Mouse (Mus musculus): ENCODE results near the gene Parva.
A peak's percentile ranks its signal among the peaks of the same experiment; 100 is the strongest.

Parva gene

DNA sequence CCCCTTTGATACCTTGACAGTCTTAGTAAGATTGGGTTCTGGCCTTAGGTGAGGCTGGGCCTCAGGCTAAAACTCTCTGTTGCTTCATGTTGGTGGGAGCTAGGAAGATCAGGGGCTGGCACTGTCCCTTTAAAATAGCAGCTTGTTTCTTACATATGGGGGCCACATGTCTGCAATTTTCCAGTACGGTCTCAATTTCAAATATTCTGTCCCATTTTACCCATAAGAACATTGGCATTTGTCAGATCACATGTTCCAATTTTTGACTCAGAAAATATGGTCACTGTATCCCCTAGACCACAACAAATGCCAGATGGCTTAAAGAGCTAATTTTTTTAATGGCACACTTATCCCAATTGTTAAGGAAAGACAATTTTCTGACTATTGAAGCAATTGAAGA lies 85.6 kb downstream of the Parva start:
- DNase-seq (ENCODE audit: low spot score), result no peak

DNA sequence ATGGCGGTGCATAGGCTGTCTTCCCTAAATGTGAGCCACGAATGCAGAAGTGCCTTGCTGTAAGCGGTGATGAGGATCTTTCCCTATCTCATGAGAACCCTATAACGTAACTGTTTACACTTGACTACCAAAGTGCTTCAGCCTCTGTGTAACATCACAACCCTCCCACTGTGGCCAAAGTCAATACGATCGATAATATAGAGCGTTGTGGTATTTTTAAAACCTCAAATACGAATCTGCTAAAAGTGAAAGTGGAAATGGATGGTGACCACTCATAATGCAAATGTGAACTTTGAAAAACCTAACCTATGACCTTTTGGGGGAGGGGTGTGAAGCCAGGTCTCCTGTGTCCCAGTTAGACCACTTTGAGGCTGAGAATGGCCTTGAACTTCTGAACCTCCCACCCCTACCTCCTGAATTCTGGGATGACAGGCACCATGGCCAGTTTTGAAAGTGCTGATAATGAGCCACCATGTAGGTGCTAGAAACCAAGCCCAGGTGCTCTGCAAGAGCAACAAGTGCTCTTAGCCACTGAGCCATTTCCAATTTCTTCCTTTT lies 87.4 kb downstream of the Parva start:
- no peak for DNase-seq (ENCODE audit: low spot score)

DNA sequence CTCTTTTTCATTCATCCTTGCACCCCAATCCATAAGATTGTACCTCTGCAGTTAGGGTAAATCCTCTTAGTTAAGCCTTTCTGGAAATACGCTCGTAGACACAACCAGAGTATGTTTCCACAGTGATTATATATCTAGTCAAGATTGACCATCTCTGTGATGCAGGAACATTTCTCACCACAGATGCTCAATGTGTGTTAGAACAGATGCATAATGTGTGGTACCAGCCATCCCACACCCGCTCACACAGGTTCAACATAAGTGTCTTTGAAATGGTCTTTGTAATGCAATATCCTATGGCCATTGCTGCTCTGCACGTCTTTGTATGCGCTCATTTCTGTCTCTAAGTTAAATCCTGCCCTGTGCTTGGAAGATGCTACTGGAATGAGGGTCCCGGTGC lies 98.2 kb downstream of the Parva start:
- no peak for DNase-seq (ENCODE audit: low spot score)

DNA sequence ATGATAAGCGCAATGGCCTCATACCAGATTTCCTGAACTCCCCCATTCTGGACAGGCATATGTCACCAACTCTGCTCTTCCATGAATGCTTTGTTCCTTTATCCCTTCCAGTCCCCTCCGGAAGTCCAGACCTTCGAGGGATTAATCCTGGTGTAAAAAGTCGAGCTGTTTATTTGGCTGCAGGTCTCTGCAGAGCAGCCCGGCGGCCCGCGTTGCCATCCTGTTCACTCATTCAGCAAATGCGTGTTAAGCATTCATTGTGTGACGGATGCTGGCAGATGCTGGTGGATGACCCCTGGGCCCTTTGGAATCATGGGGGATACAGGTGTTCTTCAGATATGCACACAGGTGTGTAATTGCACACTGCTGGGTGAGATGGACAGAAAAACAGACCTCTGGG lies 98.9 kb downstream of the Parva start:
- no peak for DNase-seq (ENCODE audit: low spot score)

DNA sequence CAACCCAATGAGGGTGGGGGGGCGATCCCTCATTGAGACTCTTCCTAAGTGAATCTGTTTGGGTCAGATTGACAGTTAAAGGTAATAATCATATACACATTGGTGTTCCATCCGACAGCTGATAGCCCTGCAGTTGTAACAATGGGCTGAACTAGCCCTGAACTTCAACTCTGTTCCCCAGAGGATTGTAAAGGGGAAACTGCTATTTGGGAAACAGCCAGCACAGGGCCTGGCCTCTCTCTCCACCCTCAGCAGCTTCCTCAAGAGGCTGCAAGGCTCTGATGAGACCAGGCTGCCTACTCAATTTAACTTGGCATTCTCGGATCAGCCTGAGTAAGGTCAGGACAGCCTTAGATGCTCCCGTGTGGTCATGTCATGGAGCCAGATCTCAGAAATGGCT lies 99.9 kb downstream of the Parva start:
- no peak for DNase-seq (ENCODE audit: low spot score)

DNA sequence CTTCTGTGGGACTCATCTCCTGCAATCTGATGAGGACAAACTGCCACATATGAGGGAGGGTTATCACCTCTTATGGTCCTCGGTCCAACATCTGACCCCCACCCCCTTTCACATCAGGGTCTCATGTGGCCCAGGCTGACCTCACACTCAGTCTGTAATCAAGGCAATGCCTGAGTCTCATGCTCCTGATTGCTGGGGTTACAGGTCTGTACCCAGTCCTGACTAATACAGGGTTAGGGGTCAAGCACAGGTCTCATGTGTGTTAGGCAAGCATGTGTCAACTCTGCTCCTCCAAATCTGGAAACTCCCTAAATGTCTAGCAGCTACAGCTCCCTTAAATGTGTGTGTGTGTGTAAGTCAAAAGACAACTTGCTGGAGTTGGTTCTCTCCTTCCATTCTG lies 100.8 kb downstream of the Parva start:
- DNase-seq (ENCODE audit: low spot score), result no peak

DNA sequence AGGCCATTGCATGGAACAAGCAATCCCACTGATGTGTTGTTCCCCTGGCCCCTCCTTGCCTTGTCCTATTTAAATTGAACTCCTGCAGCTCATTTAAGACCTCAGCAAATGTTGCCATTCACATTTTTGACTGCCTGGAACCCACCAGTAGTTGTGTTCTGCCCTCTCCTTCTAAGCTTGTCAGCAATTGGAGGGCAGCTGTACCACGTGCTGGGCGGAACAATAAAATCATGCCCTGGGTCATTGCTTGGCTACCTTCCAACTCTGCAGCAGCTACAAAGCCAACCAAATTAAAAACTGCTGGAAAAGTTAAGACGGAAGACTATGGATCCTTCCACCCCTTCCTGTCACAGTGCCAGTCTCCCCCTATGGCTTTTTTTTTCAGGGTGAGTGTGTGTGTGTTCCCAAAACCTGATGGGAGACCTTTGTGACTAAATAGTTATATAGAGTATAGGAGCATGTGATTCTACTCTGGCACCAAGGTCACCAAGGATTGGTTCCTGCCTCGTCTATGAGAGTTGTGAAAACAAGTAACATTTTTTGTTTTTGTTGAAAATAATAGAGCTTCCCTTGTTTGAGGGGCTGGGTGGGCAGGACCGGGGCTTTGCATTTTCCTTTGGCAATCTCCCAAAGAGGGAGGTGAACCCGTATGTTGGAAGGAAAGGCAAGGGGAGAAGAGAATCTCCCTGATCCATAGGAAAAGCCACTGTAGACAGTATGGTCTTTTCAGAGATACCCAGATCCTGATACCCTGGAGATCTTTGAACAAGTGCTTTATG lies 101.5 kb downstream of the Parva start:
- peak; percentile 13 for DNase-seq (ENCODE audit: low spot score)

DNA sequence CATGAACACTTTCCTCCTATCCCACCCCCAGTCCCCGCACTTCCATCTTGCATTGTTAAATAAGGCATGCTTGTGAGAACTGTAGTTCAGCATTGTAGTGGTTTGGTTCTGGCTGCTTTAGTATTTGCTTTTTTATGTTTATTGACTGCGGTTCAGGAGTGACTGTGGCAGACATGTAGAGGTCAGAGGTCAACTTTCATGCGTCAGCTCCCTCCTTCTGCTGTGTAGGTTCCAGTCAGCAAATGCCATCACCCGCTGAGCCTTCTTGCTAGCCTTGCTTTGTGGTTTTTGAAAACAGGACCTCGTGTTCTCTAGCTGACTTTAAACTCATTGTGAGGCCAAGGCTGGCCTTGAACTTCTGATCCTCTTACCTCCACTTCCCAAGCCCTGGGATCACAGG lies 103.6 kb downstream of the Parva start:
- no peak for DNase-seq (ENCODE audit: low spot score)

DNA sequence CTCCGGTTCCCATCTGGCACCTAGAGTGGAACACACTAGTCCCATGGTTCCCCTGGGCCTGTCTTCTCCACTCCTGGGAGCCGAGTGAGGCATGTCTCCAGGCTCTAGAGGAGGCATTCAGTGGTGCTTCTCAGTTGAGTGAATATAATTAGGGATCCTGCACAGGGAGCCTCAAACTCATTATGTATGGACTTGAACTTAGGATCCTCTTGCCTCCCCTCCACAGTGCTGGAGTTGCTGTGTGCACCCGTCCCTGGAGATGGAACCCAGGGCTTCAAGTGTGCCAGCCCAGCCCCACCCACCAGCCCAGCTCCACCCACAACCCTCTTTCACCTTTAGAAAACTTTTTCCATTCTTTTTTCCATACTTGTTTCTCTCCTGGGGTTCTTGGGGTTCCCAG lies 106.8 kb downstream of the Parva start:
- DNase-seq (ENCODE audit: low spot score), result no peak

DNA sequence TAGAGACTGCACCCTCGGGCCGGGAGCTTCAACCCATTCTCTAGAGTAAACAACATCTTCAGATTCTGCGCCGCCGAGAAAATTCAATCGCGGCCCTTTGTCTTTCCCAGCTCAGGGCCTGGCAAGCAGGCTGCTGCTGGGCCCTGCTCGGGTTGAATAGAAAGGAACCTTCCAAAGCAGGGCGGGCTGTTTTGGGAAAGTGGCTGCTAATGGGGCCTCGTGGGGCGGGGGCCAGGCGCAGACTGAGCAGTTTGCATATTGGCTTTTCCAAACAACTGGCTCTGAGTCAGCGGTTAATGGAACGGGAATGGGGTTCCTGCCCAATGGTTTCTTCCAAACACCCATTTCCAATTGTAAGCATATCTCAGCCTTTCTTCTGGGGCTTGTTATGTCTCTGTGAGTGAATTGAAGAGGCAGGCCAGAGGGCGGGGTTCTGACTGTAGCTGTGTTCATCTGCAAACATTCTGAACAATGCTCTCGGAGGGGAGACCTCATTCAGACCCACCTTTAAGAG lies 108.2 kb downstream of the Parva start:
- DNase-seq (ENCODE audit: low spot score), result peak; percentile 60

DNA sequence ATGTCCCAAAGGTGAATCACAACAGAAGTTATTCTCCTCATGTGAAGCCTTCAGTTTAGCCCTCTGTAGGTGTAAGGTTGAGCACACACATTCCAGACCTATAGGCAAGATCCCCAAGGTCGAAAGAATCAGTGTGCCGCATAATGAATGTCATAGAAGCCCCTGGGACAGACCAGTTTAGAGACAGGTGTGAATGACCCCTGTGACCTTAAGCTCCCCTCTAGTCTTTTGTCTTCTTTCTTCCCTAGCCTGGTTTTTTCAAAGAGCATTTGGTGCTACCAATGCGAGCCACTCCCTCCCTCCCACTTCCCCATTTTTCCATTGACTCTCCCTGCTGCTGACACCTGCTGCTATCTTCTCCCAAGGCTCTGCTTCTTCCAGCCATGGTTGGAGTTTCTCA lies 121.8 kb downstream of the Parva start:
- no peak for DNase-seq (ENCODE audit: low spot score)

DNA sequence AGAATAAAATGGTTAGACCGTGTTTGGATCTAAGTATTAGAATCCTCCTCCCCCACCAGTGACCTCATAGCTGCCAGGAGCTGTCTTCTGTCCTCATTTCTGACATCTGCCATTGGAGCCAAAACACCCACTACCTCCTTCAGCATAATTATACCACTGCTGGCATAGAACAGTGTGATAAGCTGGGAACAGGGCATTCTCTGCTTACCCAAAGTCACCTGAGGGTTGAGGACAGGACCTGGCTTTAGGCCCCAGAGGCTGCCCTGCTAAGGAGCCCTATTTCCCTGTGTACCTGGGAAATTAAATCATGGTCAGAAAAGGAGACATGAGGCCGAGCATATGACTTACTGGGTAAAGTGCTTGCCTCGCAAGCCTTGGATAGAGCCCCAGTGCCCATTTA lies 134.2 kb downstream of the Parva start:
- no peak for DNase-seq (ENCODE audit: low spot score)

DNA sequence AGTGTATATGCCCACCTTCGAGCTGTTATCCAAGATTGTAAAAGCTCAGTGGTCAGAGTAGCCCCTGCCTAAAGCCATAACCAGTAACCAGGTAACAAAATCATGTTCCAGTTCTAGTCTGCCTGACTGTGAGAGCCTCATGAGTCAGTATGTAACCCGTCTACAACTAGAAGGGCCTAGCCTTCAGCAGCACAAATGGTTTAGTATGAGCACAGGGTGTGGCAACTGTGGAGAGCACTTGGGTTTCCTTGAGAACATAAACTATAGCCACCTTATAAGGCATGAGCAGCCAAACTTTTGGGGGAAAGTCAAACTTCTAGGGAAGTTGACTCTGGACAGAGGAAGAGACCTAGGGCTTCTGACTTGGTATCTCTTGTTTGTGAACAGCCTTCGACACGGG lies 139.7 kb downstream of the Parva start:
- DNase-seq (ENCODE audit: low spot score), result no peak

DNA sequence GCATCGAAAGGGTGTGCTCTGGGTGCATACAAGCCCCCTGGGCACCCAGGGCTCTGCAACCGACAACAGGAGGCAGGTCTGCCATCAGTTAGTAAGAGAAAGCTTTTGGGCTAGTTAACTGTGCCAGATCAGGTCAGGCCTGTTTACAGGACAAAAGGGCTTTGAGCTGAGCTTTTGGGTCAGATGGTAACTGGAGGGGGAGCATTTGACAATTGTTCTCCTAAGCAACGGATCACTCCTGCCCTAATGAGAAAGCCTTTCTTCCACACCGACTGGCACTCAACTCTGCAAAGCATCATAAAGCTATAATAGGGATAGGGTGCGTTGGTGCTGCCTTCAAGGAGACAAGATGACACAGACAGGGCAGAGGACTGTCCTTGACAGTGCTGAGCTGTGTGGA lies 141.7 kb downstream of the Parva start:
- peak; percentile 59 for DNase-seq (ENCODE audit: low spot score)

DNA sequence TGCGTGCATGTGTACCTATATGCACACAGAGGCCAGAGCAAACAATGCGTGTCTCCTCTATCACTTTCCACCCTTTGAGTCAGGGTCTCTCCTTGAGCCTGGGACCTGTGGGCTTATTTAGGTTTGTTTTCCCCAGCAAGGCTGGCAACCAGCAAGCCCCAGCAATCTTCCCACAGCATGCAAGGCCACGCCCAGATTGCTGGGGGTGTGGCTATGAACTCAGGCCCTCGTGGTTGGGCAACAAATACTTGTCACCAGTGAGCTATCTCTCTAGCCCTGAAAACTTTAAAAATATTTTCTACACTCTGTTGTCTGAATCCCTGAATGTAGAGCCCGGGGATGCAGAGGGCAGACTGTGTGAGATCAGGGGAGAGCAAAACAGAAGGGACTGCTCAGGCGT lies 154.3 kb downstream of the Parva start:
- no peak for DNase-seq (ENCODE audit: low spot score)

DNA sequence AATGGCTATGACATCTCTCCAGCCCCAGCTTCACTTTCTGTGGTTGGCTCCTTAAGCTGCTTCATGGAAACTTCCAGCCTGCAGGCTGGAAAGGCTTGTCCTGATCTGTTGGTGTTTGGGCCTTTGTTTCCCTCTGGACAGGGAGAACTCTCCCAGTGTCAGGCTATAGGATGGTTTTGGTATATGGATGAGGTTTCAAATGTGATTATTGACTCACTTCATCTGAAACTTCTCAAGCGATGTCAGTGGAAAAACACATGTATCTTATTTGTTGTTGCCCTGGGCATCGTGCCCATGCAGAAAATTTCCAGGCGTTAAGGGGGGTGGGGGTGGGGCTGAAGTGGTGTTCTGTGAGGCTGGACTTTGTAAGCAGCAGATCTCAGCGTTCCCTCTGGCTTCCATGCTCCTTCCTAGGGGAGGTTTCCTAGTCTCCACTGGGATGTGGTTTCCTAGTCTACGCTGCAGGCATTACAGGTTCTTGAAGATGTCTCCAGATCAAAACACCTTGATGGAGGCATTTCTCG lies 155.6 kb downstream of the Parva start:
- DNase-seq (ENCODE audit: low spot score), result no peak

DNA sequence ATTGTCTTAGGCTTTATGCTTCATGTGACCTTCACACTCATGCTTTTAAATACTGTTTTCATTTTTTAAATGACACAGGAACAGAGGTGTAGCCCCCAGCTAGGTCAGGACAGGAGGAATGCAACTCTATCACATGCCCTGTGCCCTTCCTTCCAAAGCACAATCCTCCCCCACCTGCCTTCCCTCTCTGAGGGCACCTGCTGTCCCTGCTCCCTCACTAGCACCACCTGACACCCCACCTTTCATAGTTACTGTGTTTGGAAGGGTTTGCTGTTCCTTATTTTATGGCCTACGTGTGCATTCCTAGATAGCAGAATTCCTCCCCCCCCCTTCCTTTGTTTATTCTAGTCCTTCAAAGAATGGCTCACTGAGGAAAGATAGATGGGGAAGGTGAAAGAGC lies 160.1 kb downstream of the Parva start:
- DNase-seq (ENCODE audit: low spot score), result no peak

DNA sequence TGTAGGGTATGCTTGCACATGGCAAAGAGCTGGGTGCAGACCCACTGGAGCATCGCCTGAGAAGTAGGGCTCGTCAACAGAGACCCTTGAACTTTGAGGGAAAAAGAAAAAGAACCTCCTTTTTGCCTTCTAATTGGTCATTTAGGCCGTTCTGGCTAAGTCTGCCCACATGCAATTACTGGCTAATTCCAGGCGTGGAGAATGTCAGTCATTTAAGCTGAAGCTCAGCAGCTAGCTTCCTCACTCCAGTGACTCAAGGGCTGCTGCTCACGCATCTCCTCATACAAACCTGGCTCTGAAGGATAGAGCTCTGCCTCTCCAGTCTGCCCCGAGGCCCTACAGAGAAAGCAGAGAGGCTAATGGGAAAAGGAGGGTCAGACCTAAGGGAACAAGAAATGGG lies 162.2 kb downstream of the Parva start:
- DNase-seq (ENCODE audit: low spot score), result peak; percentile 73

DNA sequence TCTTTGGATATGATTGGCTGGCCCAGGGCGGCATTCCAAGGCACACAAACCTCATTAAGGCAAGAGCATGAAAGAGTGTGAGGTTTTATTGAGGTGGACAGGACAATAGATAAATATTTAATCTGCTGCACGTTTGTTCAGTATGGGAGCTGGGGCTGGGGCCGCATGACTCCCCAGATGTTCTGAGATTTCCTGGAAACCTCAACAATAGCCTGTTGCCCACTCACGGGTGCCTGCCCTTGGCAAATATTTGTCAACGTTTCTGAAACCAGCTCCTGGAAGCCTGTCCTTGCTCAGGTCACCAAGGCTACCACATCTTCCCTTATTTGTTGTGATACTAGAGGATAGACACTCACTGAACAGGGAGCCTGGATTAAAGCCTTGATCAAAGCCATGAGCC lies 166.3 kb downstream of the Parva start:
- DNase-seq (ENCODE audit: low spot score), result no peak

DNA sequence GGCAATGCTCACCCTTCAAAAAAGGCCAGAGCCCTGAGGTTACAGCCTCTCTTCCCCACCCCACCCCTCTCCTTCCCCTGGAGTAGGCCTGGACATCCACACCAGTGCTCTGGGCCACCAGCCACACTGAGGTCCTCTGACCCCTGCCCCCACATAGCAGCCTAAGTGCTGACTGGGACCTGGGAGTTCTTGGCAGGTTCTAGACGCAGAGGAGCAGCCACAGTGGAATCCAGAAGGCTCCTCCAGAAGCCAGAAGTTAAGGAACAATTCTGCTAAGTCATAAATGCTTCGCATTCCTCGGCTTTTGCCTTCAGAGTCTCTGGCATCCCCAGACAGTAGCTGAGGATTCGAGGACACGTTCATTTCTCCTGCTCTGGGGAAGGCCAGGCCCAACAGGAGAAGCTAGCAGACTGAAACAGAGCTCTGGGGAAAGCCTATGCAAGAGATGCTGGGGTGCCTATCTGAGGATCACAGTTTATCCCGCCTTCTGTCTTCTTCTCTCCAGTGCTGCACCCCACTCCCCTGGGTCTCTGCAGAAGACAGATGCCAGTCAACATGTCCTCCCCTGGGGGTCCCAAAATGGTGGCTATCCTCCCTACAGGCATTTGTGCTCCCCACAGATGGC lies 168.0 kb downstream of the Parva start:
- DNase-seq (ENCODE audit: low spot score), result no peak

DNA sequence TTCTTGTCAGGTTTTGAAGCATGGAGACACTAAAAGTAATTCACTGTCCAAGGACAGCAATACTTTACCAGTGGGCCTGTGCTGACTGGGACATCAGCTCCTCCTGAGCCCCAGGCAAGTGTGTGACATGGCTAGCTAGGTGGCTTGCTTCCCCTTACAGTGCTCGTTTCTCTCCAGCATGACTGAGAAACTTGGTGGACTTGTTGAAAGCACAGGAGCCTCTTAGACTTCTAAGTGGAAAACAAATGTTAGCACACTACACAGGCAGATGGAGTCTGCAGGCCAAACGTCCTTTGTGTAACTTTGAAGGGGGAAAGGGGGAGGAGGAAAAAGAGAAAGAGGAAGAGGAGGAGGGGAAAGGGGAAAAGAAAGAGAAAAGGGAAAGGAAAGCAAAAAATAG lies 172.3 kb downstream of the Parva start:
- DNase-seq (ENCODE audit: low spot score), result no peak

DNA sequence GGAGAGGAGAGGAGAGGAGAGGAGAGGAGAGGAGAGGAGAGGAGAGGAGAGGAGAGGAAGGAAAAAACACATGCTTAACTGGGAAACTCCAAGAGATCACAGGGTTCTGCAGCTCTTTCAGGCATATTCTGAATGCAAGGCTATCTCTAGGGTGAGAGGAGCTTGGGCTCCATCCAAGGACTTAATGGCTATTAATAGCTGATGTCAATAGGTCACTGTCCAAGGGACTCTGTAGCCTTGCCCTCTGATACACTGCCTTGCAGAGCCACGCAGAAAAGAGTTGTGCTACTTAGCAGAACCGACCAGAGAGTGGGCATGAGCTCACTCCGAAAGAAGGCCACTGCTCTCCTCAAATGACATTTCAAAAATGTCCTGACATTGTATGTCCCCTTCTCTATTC lies 172.9 kb downstream of the Parva start:
- no peak for DNase-seq (ENCODE audit: low spot score)

DNA sequence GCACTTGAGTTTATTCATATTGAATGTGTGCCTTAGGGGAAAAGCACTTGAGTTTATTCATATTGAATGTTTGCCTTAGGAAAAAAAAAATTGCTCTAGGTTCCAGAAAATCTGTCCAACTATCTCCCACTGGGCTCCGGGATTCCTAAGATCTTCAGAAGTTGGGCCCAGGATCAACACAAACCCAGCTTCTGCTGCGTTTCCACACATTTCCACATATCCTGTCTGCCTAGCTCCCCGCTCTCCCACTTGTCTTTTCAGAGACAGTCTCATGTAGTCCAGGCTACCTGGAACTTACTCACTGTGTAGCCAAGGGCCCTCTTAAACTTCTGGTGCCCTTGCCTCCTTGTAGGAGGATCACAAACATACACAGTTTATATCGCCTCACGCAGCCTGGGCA lies 175.7 kb downstream of the Parva start:
- DNase-seq (ENCODE audit: low spot score), result no peak
